Mouse (Mus musculus) liver, embryonic 16.5 days (tissue): ENCODE data around the gene Ankrd7. TPM values are rescaled to one million over a fixed set of nuclear protein-coding genes. Genes with fewer than 3 reads are reported as not detected.

Experiments
- ATAC-seq: fragments of 200-750 bp; cut with Nextera tagmentation; 2 replicates; pipeline ENCODE4 v1.8.0; 2017; ENCODE audit warnings: low read depth, mild to moderate bottlenecking, moderate number of reproducible peaks, moderate library complexity
- H3K27ac ChIP-seq: fragments of 300-500 bp; sonication (generic); 2 replicates; pipeline ENCODE4 v1.5.1; 2014; ENCODE audit warnings: mild to moderate bottlenecking, low read length
- H3K27me3 ChIP-seq: fragments of 300-500 bp; sonication (generic); 2 replicates; pipeline ENCODE4 v1.6.1; 2014; ENCODE audit warnings: low read depth, low read length, mixed read lengths; ENCODE audit not compliant: control insufficient read depth, insufficient read depth
- H3K36me3 ChIP-seq: fragments of 300-500 bp; sonication (generic); 2 replicates; pipeline ENCODE4 v1.6.1; 2014; ENCODE audit warnings: mild to moderate bottlenecking; ENCODE audit not compliant: control insufficient read depth, insufficient read depth
- H3K4me1 ChIP-seq: fragments of 300-500 bp; sonication (generic); 2 replicates; pipeline ENCODE4 v1.6.1; 2014; ENCODE audit warnings: low read depth, low read length, mixed read lengths; ENCODE audit not compliant: control insufficient read depth
- H3K4me2 ChIP-seq: fragments of 300-500 bp; sonication (generic); 2 replicates; pipeline ENCODE4 v1.6.1; 2014; ENCODE audit warnings: low read depth, low read length, mixed read lengths
- H3K4me3 ChIP-seq: fragments of 300-500 bp; sonication (generic); 2 replicates; pipeline ENCODE4 v1.5.1; 2014; ENCODE audit warnings: low read depth, mild to moderate bottlenecking, low read length
- H3K9ac ChIP-seq: fragments of 300-500 bp; sonication (generic); 2 replicates; pipeline ENCODE4 v1.6.1; 2014; ENCODE audit warnings: low read depth, low read length
- H3K9me3 ChIP-seq: fragments of 300-500 bp; sonication (generic); replicated peaks from 2 replicates; pipeline ENCODE4 v1.6.1; 2016; ENCODE audit warnings: low read length; ENCODE audit not compliant: control insufficient read depth
- WGBS: fragments of 180-500 bp; shearing (Covaris S2); extraction: QIAGEN DNeasy Blood & Tissue Kit; methylation state at CpG from one replicate; pipeline ENCODE4 v1.1.7; 2014; ENCODE audit not compliant: insufficient replicate concordance; 5-methylcytosine and 5-hydroxymethylcytosine counted together
- polyA plus RNA-seq: library from polyadenylated mRNA; unstranded; fragments of >200 nt; fragmentation: Nextera tagmentation; extraction: Ambion mirVana; gene quantifications from 2 replicates; pipeline ENCODE4 v1.2.1, GENCODE M21; 2015

The Ankrd7 gene
- polyA plus RNA-seq, 1 experiment from 2014 or later: 0.17 TPM

GRCm38 (mm10) chr6:18855323-18855722 lies 10.8 kb upstream of the Ankrd7 start:
- Histone ChIP-seq H3K36me3 (peaks cover 26% of the 10 kb centered on the region), H3K27me3 (no peaks in the 10 kb centered on the region), H3K27ac (no peak overlapping the region), H3K9ac (no peak overlapping the region), H3K4me2 (no peak overlapping the region), H3K9me3 (no peaks in the 10 kb centered on the region), H3K4me1 (no peaks in the 10 kb centered on the region), H3K4me3 (no peak overlapping the region)
- no peak for ATAC-seq

DNA sequence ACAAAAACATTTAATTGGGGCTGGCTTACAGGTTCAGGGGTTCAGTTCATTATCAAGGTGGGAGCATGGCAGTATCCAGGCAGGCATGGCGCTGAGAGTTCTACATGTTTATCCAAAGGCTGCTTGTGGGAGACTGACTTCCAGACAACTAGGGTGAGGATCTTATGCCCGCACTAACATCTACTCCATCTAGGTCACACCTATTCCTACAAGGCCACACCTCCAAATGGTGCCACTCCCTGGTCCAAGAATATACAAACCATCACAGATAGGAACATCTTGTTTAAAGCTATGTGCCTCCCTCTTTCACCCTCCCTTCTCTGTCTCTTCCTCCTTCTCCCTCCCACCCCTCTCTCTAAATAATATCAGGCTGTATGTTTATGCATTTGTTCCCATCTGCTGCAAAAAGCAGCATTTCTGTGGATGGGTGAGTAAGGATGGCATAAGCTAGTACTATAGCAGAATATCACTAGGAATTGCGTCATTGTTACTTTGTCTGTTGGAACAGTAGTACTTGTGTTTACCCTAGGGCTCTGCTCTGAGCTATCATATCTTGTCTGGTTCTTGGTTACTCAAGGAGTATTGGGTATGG lies 9.5 kb upstream of the Ankrd7 start:
- no peaks in the 10 kb centered on the region for H3K9me3 ChIP-seq
- no peak overlapping the region for H3K4me2 ChIP-seq
- peaks cover 25% of the 10 kb centered on the region for H3K36me3 ChIP-seq
- H3K4me1 ChIP-seq: no peaks in the 10 kb centered on the region
- no peak; the same call in 1 of the 2 replicates for ATAC-seq
- no peak overlapping the region for H3K4me3 ChIP-seq
- WGBS: 82% methylated on average over 3 of the region's 3 CpGs
- H3K27me3 ChIP-seq: no peaks in the 10 kb centered on the region
- no peak overlapping the region for H3K9ac ChIP-seq
- H3K27ac ChIP-seq: no peak overlapping the region

GRCm38 (mm10) chr6:18889030-18889429 lies 22.9 kb downstream of the Ankrd7 start:
- Histone ChIP-seq H3K9me3 (no peaks in the 10 kb centered on the region), H3K4me1 (no peaks in the 10 kb centered on the region), H3K27ac (no peak overlapping the region), H3K27me3 (no peaks in the 10 kb centered on the region), H3K9ac (no peak overlapping the region), H3K36me3 (no peaks in the 10 kb centered on the region), H3K4me2 (no peak overlapping the region), H3K4me3 (no peak overlapping the region)
- WGBS: 64% methylated on average over 2 of the region's 2 CpGs
- ATAC-seq: no peak

- H3K27me3 ChIP-seq: no peaks in the 10 kb centered on the region
- no peaks in the 10 kb centered on the region for H3K9me3 ChIP-seq
- H3K4me2 ChIP-seq: no peak overlapping the region
- H3K9ac ChIP-seq: no peak overlapping the region
- H3K36me3 ChIP-seq: no peaks in the 10 kb centered on the region
- H3K27ac ChIP-seq: no peak overlapping the region
- no peak for ATAC-seq
- H3K4me1 ChIP-seq: no peaks in the 10 kb centered on the region
- H3K4me3 ChIP-seq: no peak overlapping the region
Measured at GRCm38 (mm10) chr6:18894142-18894541, 28.0 kb downstream of the Ankrd7 start.

DNA sequence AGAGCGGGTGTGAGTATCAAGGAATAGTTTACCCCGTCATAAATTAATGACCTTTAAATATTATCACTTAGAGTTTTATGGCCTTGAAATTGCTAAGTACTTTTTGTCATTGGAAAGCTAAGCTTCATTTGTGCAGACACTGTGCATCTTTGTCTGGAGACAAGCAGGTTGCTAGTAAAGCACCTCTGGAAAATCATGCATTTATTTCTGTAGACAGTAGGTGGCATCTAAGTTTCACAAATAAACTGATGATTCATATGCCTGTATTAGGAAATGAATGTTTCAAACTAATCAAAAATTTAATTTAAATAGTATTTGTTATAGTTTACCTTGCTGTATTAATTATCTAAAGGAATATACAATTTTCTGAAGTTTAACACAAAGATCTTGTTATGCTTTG lies 41.1 kb downstream of the Ankrd7 start:
- Histone ChIP-seq H3K27me3 (no peaks in the 10 kb centered on the region), H3K9me3 (no peaks in the 10 kb centered on the region), H3K4me3 (no peak overlapping the region), H3K4me2 (no peak overlapping the region), H3K36me3 (no peaks in the 10 kb centered on the region), H3K9ac (no peak overlapping the region), H3K4me1 (no peaks in the 10 kb centered on the region), H3K27ac (no peak overlapping the region)
- 55% methylated on average over 2 of the region's 2 CpGs for WGBS
- ATAC-seq: no peak

GRCm38 (mm10) chr6:18913179-18913578 lies 47.1 kb downstream of the Ankrd7 start:
- no peaks in the 10 kb centered on the region for H3K27me3 ChIP-seq
- 58% methylated on average over 4 of the region's 4 CpGs for WGBS
- H3K4me3 ChIP-seq: no peak overlapping the region
- ATAC-seq: no peak
- H3K9ac ChIP-seq: no peak overlapping the region
- H3K36me3 ChIP-seq: no peaks in the 10 kb centered on the region
- H3K4me2 ChIP-seq: no peak overlapping the region
- H3K4me1 ChIP-seq: no peaks in the 10 kb centered on the region
- H3K9me3 ChIP-seq: no peaks in the 10 kb centered on the region
- H3K27ac ChIP-seq: no peak overlapping the region

DNA sequence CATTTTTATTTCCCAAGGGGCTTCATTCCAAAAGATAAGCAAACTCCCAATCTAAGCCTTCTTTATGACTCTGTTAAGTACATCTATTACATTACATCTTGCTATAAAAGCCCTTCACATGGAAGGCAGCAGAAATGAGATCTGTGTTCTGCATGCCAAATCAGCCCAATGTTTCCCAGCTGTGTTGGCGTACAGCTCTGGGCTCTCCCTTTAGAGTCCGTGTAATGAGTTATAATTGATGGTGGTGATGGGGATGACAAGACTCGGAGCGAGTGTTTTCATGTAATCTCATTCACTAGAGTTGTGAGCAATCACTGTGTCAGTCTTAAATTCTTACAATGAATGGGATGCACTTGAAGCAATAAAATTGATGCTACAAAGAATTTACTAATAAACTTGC lies 49.9 kb downstream of the Ankrd7 start:
- no peak overlapping the region for H3K4me2 ChIP-seq
- H3K27ac ChIP-seq: no peak overlapping the region
- no peaks in the 10 kb centered on the region for H3K4me1 ChIP-seq
- no peaks in the 10 kb centered on the region for H3K9me3 ChIP-seq
- no peak overlapping the region for H3K4me3 ChIP-seq
- no peaks in the 10 kb centered on the region for H3K27me3 ChIP-seq
- no peak overlapping the region for H3K9ac ChIP-seq
- WGBS: 68% methylated on average over 4 of the region's 4 CpGs
- no peak for ATAC-seq
- H3K36me3 ChIP-seq: no peaks in the 10 kb centered on the region

DNA sequence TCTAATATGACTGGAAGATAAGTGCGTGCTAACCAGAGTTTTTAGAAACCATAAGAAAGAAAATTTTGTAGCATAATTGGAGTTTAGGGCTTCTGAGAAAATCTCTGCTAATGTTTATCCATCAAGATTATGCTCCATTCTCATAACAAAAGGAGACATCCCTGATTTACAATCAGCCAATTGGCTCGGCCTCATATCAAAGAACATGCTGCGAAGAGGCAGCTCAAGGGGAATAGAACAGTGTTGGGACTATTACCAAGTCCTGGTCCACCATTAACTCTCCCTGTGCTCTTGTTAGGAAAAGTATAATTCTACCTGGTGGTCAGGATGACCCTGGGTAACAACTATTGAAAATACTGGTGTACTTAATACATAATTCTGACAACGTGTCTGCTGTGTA lies 50.4 kb downstream of the Ankrd7 start:
- H3K9me3 ChIP-seq: no peaks in the 10 kb centered on the region
- no peak overlapping the region for H3K4me3 ChIP-seq
- no peak overlapping the region for H3K27ac ChIP-seq
- H3K27me3 ChIP-seq: no peaks in the 10 kb centered on the region
- H3K4me1 ChIP-seq: no peaks in the 10 kb centered on the region
- WGBS: 62% methylated on average over 4 of the region's 4 CpGs
- no peak overlapping the region for H3K9ac ChIP-seq
- ATAC-seq: no peak
- no peaks in the 10 kb centered on the region for H3K36me3 ChIP-seq
- no peak overlapping the region for H3K4me2 ChIP-seq
